Mouse (Mus musculus) forebrain, embryonic 11.5 days (tissue): ENCODE measurements around the gene Arhgap24. TPM values are rescaled to one million over a fixed set of nuclear protein-coding genes. Genes with fewer than 3 reads are reported as not detected.

Experiments used
- ATAC-seq: fragments of 200-750 bp; cut with Nextera tagmentation; replicated peaks from 2 replicates; pipeline ENCODE4 v1.8.0; 2017; ENCODE audit warnings: moderate TSS enrichment; ENCODE audit not compliant: low FRiP score
- DNase-seq: peaks from one replicate; pipeline ENCODE4 v3.0.0-alpha.2; 2017; ENCODE audit warnings: low spot score
- H3K27ac ChIP-seq: fragments of 300-500 bp; sonication (generic); 2 replicates; pipeline ENCODE4 v1.5.1; 2014; ENCODE audit warnings: low read depth, low read length
- H3K27me3 ChIP-seq: fragments of 300-500 bp; sonication (generic); 2 replicates; pipeline ENCODE4 v1.6.1; 2014; ENCODE audit warnings: mild to moderate bottlenecking, low read length, mixed read lengths; ENCODE audit not compliant: control insufficient read depth, insufficient read depth
- H3K36me3 ChIP-seq: fragments of 300-500 bp; sonication (generic); 2 replicates; pipeline ENCODE4 v1.6.1; 2014; ENCODE audit warnings: mild to moderate bottlenecking, low read length, moderate library complexity, mixed read lengths; ENCODE audit not compliant: control insufficient read depth, insufficient read depth
- H3K4me1 ChIP-seq: fragments of 300-500 bp; sonication (generic); replicated peaks from 2 replicates; pipeline ENCODE4 v1.6.1; 2014; ENCODE audit warnings: low read length, mixed read lengths; ENCODE audit not compliant: control insufficient read depth, insufficient read depth
- H3K4me2 ChIP-seq: fragments of 300-500 bp; sonication (generic); 2 replicates; pipeline ENCODE4 v1.6.1; 2014; ENCODE audit warnings: low read depth, mild to moderate bottlenecking, low read length, moderate library complexity, mixed read lengths; ENCODE audit not compliant: severe bottlenecking
- H3K4me3 ChIP-seq: fragments of 300-500 bp; sonication (generic); 2 replicates; pipeline ENCODE4 v1.5.1; 2014; ENCODE audit warnings: low read depth, low read length
- H3K9ac ChIP-seq: fragments of 300-500 bp; sonication (generic); 2 replicates; pipeline ENCODE4 v1.6.1; 2014; ENCODE audit warnings: low read length
- H3K9me3 ChIP-seq: fragments of 300-500 bp; sonication (generic); 2 replicates; pipeline ENCODE4 v1.6.1; 2016; ENCODE audit warnings: low read length, mixed read lengths; ENCODE audit not compliant: control insufficient read depth
- WGBS: fragments of 180-500 bp; shearing (Covaris S2); extraction: QIAGEN DNeasy Blood & Tissue Kit; methylation state at CpG from one replicate; pipeline ENCODE4 v1.1.7; 2014; 5-methylcytosine and 5-hydroxymethylcytosine counted together
- polyA plus RNA-seq: library from polyadenylated mRNA; unstranded; fragments of >200 nt; fragmentation: Nextera tagmentation; extraction: Ambion mirVana; gene quantifications from 2 replicates; pipeline ENCODE4 v1.2.1, GENCODE M21; 2014

Gene Arhgap24
- polyA plus RNA-seq, 1 experiment from 2014 or later, result 1.9 TPM

GRCm38 (mm10) chr5:102947061-102947711 lies 466.0 kb downstream of the Arhgap24 start:
- DNase-seq (no peak), ATAC-seq (no peak)
- no peaks in the 10 kb centered on the region for H3K36me3 ChIP-seq
- no peaks in the 10 kb centered on the region for H3K27me3 ChIP-seq
- 79% methylated on average over 8 of the region's 8 CpGs for WGBS
- H3K9ac ChIP-seq, result no peak overlapping the region
- no peak overlapping the region for H3K4me2 ChIP-seq
- no peaks in the 10 kb centered on the region for H3K9me3 ChIP-seq
- no peaks in the 10 kb centered on the region for H3K4me1 ChIP-seq
- no peak overlapping the region for H3K27ac ChIP-seq
- H3K4me3 ChIP-seq, result no peak overlapping the region
